Mouse (Mus musculus) common myeloid progenitor, adult 5-6 weeks (primary cell): ENCODE measurements around the gene BC049715. TPM values are rescaled to one million over a fixed set of nuclear protein-coding genes. Genes with fewer than 3 reads are reported as not detected.

Source experiments
- ATAC-seq: replicated peaks from 2 replicates; pipeline ENCODE4 v1.8.0; 2016; ENCODE audit warnings: low read depth, mild to moderate bottlenecking, moderate TSS enrichment, inconsistent platforms; ENCODE audit not compliant: poor library complexity, severe bottlenecking
- total RNA-seq: library from RNA; stranded (forward); fragments of 200-1000, 187-1606 nt; gene quantifications from 2 replicates; pipeline ENCODE4 v1.2.3, GENCODE M21; 2017

The BC049715 gene
- total RNA-seq, 1 experiment from 2014 or later: 1.5 TPM

GRCm38 (mm10) chr6:136807395-136808013 is 19.9 kb upstream of the BC049715 start:
- ATAC-seq: no peak

DNA sequence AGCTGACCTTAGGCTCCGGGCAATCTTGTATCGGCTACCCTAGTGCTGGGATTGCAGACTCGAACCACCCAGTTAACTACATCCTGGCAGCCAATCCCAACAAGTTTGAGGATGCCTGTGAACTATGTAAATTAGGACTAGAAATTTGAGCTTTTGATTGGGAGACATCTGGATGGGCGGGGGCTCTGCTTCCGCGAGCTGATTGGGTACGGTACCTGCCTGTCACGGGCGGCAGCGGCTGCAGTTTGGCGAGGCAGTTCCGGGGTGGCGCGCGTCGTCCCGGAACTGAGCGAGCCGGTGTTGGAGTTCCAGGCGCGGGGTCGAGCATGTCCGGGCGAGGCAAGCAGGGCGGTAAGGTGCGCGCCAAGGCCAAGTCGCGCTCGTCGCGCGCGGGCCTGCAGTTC is 19.4 kb upstream of the BC049715 start, which contains the start of gene H2afj:
H2afj (plus strand) TSS at position 231 of the 404 bp plus-strand sequence.
- peak; percentile 57 for ATAC-seq

DNA sequence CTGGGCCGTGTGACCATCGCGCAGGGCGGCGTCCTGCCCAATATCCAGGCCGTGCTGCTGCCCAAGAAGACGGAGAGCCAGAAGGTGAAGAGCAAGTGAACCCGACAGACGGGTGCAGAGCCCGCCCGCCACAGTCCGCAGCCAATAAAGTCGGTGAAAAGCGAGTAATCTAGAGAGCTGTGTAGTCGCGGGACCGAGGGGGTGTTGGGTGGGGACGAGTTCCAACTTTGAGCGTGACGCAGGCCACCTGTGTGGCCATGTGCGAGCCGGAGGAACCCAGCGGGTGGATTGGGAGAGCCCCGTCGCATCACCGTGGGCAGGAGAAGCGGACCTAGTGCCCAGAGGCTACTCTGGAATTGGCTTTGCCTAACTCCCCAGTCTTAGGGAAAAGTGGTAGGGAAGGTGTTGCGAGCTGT is 18.8 kb upstream of the BC049715 start:
- 0 out of 2 replicates have a peak, but pooled peaks have one; percentile 4 for ATAC-seq

DNA sequence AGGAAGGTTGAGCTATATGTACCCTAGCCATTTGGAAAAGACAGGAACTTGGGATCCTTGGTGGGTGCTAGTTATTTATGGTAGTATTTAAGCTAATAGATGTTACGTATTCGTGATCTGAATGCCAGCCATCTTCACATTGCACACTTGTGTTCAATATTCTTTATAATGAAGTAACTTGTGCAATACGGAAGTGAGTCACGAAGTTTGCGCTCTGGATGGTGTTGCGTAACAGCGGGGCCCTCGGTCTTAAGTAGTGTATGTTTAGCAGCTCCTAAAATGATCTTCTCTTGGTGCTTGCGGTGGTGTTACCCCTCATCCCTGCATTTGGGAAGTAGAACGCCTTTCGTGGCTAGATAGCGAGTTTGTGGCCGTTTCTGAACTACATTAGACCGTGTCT is 18.3 kb upstream of the BC049715 start:
- peak; percentile 40 for ATAC-seq

DNA sequence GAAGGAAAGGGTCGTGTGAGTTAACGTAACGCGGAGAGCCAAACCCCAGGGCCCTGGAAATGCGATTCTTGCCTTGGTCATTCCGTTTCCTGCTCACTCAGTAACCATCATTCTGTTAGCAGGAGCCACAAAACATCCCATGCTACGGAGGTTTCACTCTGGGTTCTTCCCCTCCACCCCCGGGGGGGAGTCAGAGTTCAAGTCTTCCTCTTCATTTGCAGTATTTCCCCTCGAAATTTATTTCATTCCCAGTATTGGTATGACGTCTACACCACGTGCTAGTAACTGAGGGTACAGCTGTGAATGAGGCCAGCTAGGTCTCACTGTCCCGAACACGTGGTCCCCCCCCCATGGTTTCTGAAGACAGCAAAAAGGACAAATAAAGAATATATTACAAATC is 17.8 kb upstream of the BC049715 start:
- ATAC-seq: no peak

DNA sequence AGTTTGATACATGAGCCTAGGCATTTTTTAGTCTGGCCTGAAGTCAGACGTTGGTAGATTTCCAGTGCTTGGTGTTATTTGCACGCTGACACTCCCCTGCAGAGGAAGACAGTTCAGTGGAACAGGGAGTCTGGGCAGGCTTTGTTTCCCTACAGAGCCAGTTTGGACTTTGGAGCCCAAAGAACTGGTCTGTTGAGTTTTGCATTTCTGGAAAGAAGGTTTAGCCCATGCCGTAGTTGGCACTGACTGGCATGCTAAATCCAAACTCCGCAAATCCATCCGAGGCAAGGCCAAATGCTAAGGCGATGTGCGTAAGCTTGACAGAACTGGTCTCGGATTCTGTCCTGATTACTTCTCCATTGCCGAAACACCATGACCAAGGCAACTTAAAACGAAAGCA is 16.2 kb upstream of the BC049715 start:
- no peak for ATAC-seq

- ATAC-seq: no peak
These were observed 14.3 kb upstream of the BC049715 start for GRCm38 (mm10) chr6:136813117-136813516.

- 0 out of 2 replicates have a peak, but pooled peaks have one; percentile 24 for ATAC-seq
These were observed 12.0 kb upstream of the BC049715 start for GRCm38 (mm10) chr6:136815381-136815780.

DNA sequence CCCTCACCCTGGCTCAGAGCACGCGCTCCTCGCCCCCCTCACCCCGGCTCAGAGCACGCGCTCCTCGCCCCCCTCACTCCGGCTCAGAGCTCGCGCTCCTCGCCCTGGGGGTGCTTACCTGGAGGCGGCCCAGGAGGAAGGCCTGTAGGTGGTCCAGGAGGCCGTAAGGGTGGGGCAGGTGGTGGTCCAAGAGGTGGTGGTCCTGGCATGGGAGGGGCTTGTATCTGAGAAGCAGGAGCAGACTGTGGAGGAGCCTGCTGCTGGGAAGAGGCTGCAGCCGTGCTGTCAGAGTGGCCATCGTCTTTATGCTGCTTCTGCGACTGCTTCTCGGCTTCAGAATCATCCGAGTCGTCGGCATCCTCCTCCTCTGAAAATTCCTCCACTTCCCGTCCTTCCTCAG is 10.6 kb upstream of the BC049715 start:
- ATAC-seq: no peak

- no peak for ATAC-seq
These were observed 9.9 kb upstream of the BC049715 start for GRCm38 (mm10) chr6:136817549-136817948.

DNA sequence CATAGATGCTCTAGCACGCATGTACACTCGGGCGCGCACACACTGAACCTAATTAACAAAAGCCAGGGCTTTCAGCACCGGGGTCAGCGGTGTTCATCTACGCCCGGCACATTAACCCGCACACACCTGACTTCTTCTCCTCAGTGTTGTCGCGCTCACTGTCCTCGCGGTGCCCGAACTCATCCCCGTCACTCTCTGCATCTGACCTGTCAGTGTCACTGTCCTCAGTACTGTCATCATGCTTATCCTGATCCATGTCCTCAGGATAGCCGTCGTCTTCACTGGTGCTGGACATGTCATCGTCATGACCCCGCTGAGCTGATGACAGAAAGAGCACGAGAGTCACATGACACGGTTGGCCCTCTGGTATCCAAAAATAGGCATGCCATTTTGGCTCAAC is 7.0 kb upstream of the BC049715 start:
- no peak for ATAC-seq

DNA sequence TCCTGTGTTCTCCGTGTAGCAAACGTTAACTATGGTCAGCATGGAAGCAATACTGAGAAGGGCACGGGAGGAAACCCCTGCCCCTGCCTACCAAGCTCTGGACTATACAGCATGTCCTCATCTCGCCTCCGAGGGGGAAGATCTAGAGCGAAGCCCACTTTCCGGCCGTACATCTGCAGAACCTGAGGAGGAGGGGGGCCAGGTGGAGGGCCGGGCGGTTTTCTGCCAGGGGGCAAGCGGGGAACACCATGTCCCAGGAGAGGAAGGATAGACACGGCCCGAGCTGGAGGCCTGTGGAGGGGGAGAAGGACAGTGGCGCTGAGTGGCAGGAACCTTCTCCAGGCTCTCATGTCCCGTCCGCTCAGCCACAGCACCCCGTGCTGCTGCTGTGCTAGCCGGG is 6.3 kb upstream of the BC049715 start:
- ATAC-seq: no peak

- ATAC-seq: no peak
These were observed 2.4 kb upstream of the BC049715 start for GRCm38 (mm10) chr6:136824987-136825386.

GRCm38 (mm10) chr6:136827116-136827515 is 310 bp upstream of the BC049715 start:
- ATAC-seq: no peak

- ATAC-seq: peak; percentile 98
These were observed 595 bp downstream of the BC049715 start, which contains the start of gene Wbp11 for GRCm38 (mm10) chr6:136827881-136828561. Gene Wbp11 (minus strand): TSS chr6:136828233.

GRCm38 (mm10) chr6:136828681-136829080 is 1.3 kb downstream of the BC049715 start:
- ATAC-seq: no peak

DNA sequence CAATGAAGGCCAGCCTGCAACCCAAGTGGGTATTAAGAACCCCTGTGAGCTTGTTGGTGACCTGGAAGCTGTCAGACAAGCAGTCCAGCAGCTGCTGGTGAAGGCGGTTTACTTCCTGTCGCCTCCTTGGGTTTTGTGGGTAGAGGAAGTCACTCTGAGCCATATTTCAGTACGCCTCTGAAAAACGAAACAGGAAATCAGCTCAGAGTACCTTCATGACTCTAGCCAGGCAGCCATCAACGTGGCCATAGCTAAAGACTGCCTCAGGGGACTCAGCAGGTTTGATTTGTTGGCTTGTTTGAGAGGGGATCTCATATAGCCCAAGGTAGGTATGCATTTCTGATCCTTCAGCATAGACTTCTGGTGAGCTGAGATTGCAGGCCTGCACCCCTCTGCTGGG is 4.3 kb downstream of the BC049715 start:
- 0 out of 2 replicates have a peak, but pooled peaks have one; percentile 14 for ATAC-seq

DNA sequence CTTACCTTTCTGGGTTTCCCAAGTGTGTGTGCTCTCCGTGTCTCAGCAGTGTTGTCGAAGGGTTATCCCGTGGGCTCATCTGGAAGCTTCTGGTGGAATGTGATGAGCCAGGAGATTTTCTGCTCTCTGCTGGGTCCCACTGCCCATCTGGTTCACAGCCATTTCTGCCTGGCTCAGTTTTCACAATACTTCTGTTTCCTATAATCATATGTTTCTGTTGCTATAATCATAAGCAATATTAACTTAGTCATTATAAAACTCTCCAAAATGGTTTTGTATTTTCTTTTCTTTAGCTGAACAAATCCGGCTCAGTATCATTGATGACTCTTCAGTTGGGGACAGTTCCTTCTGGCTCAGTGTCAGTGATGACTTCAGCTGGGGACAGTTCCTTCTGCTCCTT is 7.9 kb downstream of the BC049715 start, which contains the start of gene Smco3:
Smco3 (minus strand) TSS at position 101 of the 400 bp plus-strand sequence.
- ATAC-seq: no peak

- ATAC-seq: no peak
These were observed 9.9 kb downstream of the BC049715 start for GRCm38 (mm10) chr6:136837323-136837722.

- no peak for ATAC-seq
These were observed 17.5 kb downstream of the BC049715 start for GRCm38 (mm10) chr6:136844903-136845302.

GRCm38 (mm10) chr6:136845706-136846480 is 18.5 kb downstream of the BC049715 start:
- ATAC-seq: no peak
